Mouse (Mus musculus) intestine, embryonic 14.5 days (tissue): ENCODE results near the gene 9030025P20Rik. TPM values are rescaled to one million over a fixed set of nuclear protein-coding genes. Genes with fewer than 3 reads are reported as not detected.
"Not testable (repeated sequence)": the region's sequence is repeated elsewhere in the genome, so short reads cannot be mapped to it uniquely, and the experiment has no call there.

Experiments
- ATAC-seq: fragments of 200-750 bp; cut with Nextera tagmentation; replicated peaks from 2 replicates; pipeline ENCODE4 v1.8.0; 2017; ENCODE audit warnings: low read depth, moderate number of reproducible peaks, moderate TSS enrichment, moderate library complexity; ENCODE audit not compliant: low FRiP score, low TSS enrichment
- DNase-seq: peaks from one replicate; pipeline ENCODE4 v3.0.0-alpha.2; 2018; ENCODE audit warnings: low spot score
- H3K27ac ChIP-seq: fragments of 300-500 bp; sonication (generic); 2 replicates; pipeline ENCODE4 v1.5.1; 2014; ENCODE audit warnings: low read depth, mild to moderate bottlenecking, control low read depth
- H3K27me3 ChIP-seq: fragments of 300-500 bp; sonication (generic); replicated peaks from 2 replicates; pipeline ENCODE4 v1.6.1; 2014; ENCODE audit warnings: low read length, control low read depth; ENCODE audit not compliant: control insufficient read depth, insufficient read depth
- H3K36me3 ChIP-seq: fragments of 300-500 bp; sonication (generic); 2 replicates; pipeline ENCODE4 v1.6.1; 2014; ENCODE audit warnings: low read length, control low read depth; ENCODE audit not compliant: control insufficient read depth, insufficient read depth
- H3K4me1 ChIP-seq: fragments of 300-500 bp; sonication (generic); replicated peaks from 2 replicates; pipeline ENCODE4 v1.6.1; 2014; ENCODE audit warnings: low read length, control low read depth, mixed read lengths; ENCODE audit not compliant: control insufficient read depth, insufficient read depth
- H3K4me2 ChIP-seq: fragments of 300-500 bp; sonication (generic); 2 replicates; pipeline ENCODE4 v1.6.1; 2014; ENCODE audit warnings: low read length
- H3K4me3 ChIP-seq: fragments of 300-500 bp; sonication (generic); 2 replicates; pipeline ENCODE4 v1.5.1; 2014; ENCODE audit warnings: low read depth, low read length, control low read depth, mixed read lengths
- H3K9ac ChIP-seq: fragments of 300-500 bp; sonication (generic); 2 replicates; pipeline ENCODE4 v1.6.1; 2014; ENCODE audit warnings: mild to moderate bottlenecking, low read length
- H3K9me3 ChIP-seq: fragments of 300-500 bp; sonication (generic); 2 replicates; pipeline ENCODE4 v1.6.1; 2016; ENCODE audit warnings: low read length, control low read depth; ENCODE audit not compliant: control insufficient read depth
- WGBS: fragments of 180-500 bp; shearing (Covaris S2); extraction: QIAGEN DNeasy Blood & Tissue Kit; methylation state at CpG from one replicate; pipeline ENCODE4 v1.1.7; 2014; 5-methylcytosine and 5-hydroxymethylcytosine counted together
- polyA plus RNA-seq: library from polyadenylated mRNA; unstranded; fragments of >200 nt; fragmentation: Nextera tagmentation; extraction: Ambion mirVana; gene quantifications from 2 replicates; pipeline ENCODE4 v1.2.1, GENCODE M21; 2014

Gene 9030025P20Rik
- polyA plus RNA-seq, 1 experiment from 2014 or later: 9.4 TPM

DNA sequence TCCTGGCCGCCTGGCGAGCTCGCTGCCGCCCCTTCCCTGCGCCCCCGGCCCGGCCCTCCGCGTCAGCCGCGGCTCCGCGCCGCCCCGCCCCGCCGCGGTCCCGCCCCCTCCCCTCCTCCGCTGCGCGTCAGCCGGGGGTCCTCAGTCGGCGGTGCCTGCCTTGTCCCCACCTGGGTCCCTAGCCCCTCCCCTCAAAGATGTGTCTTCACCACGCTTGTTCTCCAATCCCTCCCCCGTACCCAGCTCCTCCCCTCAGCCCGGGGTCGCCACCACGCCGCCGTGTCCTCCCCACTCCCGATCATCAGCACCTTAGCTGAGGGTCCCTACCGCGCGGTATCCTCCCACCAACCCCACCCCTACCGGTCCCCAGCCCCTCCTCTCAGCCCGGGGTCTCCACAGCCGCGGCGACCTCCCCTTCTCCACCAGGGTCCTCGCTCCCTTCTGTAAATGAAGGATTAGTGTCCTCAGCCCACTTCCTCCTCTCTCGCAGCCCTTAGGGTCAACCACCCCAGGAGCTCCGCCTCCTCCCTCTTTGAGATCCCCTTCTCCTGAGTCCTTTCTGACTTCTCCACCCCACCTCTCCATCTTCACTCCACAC lies 16.6 kb upstream of the 9030025P20Rik start:
- not testable (repeated sequence) for H3K36me3 ChIP-seq, H3K9me3 ChIP-seq, H3K4me3 ChIP-seq, H3K27ac ChIP-seq, H3K4me2 ChIP-seq, H3K4me1 ChIP-seq, H3K27me3 ChIP-seq, H3K9ac ChIP-seq, DNase-seq
- no CpG with 5 or more reads among the region's 44 CpGs for WGBS
- ATAC-seq: peak; percentile 94

DNA sequence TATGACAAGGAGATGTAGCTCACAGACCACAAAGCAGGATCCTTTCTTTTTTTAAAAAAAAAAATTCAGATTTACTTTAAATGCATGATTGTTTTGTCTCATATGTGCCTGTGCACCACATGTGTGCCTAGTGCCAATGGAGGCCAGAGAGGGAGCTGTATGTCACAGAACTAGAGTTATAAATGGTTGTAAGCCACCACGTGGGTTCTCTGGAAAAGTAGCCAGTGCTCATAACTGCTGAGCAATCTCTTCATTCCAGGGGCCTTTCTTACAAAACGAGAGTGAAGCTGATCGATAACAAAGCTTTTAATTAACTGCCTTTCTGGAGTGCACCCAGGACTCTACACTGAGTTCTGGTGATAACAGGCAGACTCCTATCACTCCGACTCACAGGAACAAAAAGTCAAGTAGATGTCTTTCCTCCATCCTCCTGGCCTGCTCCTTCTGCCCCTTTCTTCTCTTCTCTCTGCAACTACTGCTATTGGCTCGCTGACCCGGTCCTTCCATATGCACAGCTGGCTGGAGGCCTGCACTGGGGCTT lies 9.8 kb upstream of the 9030025P20Rik start:
- whole genome bisulfite sequencing: no CpG with 5 or more reads among the region's 6 CpGs
- DNase-seq, H3K36me3 ChIP-seq, ATAC-seq, H3K4me1 ChIP-seq, H3K9me3 ChIP-seq, H3K27ac ChIP-seq, H3K9ac ChIP-seq, H3K27me3 ChIP-seq, H3K4me3 ChIP-seq, H3K4me2 ChIP-seq: not testable (repeated sequence)

DNA sequence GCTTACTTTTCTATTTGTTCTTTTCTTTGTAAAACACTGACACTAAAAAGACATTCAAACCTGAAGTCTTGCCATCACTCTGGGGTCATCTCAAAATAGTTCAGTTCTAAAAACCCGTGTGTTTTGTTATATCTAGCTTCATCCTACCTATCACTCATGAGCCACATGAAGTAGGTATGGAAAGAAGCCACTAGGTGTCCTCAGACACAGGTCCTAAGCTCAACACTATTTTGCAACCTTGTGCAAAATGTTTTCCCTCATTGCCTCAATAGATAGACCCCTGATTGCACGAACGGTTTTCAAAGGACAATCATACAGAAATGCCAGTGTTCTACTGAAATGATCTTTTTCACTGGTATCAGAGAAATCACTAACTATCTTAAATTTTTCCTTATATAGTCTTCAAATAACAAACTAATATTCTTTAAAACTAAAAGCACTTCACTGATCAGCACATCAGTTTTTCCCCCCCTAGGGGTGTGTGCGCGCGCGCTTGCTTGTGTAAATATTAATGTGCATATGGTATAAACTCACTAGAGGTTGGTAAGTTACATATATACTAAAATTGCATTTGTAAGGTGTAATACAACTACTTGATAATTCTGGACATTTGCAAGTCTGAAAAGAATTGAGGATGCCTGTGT lies 428 bp upstream of the 9030025P20Rik start:
- 0 out of 2 replicates have a peak, but pooled peaks have one; percentile 44 for ATAC-seq
- not testable (repeated sequence) for H3K4me3 ChIP-seq, H3K9me3 ChIP-seq, DNase-seq, H3K4me2 ChIP-seq, H3K27me3 ChIP-seq, H3K27ac ChIP-seq, H3K4me1 ChIP-seq, H3K36me3 ChIP-seq, H3K9ac ChIP-seq
- 5% methylated on average over 4 of the region's 7 CpGs for WGBS

DNA sequence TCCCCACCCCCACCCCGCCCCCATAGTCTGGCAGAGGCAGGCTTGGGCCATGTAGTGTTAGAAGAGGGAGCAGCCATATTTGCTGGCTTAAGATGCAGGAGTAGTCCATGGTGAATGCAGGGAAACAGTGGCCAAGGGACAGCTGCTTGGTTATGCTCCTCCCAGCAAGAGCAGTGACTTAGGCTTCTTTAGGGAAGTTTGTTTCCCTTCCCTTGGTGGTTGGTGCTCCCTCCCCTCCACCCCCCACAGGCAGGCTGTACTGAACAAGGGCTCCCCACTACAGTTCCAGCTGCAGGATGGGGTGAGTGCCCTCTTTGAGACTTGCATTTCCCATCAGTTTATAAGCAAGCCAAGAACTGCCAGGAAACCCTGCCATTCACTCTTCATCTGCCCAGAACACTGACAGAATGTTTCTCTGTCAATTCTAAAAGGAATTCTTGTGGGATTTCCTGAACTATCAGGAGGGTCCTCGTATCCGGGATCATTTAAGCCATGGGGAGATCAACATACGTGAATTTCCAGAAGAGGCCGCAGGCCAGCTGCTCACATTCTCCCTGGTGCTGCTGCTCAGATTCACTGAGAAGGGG lies 11.9 kb downstream of the 9030025P20Rik start:
- WGBS: 97% methylated on average over 4 of the region's 5 CpGs
- not testable (repeated sequence) for ATAC-seq, H3K4me1 ChIP-seq, H3K9ac ChIP-seq, H3K27me3 ChIP-seq, H3K4me2 ChIP-seq, H3K27ac ChIP-seq, DNase-seq, H3K36me3 ChIP-seq, H3K9me3 ChIP-seq, H3K4me3 ChIP-seq

DNA sequence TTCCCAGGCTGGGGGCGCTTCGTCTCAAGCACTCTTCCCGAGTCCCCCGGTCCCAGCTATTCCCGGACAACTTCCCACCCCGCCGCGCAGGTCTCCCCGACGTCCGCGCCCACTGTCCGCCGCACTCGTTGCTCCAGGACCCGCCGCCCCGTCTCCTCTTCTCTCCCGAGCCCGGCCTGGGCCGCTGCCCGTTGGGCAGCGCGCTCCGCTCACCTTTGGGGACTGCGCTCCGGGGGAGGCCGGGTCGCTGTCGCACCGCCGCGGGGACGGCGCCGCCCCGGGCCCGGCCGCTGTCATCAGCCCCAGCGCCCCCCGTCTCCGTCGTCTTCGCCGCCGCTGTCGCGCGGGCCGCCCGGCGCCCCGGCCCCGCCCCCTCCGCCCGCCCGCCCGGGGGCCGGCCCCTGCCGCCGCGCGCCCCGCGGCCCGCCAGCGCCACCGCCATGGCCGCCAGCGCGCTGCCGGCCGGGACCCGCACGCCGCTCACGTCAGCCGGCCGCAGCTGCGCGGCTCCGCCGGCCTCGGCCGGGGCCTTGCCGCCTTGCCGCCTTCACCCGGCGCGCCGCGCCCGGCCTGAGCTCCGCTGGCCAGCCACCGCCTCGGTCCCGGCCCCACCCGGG lies 14.4 kb downstream of the 9030025P20Rik start:
- not testable (repeated sequence) for H3K9ac ChIP-seq, DNase-seq, H3K9me3 ChIP-seq, H3K4me1 ChIP-seq, H3K27me3 ChIP-seq, H3K27ac ChIP-seq, H3K4me2 ChIP-seq, H3K36me3 ChIP-seq, H3K4me3 ChIP-seq
- peak; percentile 84 for ATAC-seq
- no CpG with 5 or more reads among the region's 98 CpGs for WGBS

DNA sequence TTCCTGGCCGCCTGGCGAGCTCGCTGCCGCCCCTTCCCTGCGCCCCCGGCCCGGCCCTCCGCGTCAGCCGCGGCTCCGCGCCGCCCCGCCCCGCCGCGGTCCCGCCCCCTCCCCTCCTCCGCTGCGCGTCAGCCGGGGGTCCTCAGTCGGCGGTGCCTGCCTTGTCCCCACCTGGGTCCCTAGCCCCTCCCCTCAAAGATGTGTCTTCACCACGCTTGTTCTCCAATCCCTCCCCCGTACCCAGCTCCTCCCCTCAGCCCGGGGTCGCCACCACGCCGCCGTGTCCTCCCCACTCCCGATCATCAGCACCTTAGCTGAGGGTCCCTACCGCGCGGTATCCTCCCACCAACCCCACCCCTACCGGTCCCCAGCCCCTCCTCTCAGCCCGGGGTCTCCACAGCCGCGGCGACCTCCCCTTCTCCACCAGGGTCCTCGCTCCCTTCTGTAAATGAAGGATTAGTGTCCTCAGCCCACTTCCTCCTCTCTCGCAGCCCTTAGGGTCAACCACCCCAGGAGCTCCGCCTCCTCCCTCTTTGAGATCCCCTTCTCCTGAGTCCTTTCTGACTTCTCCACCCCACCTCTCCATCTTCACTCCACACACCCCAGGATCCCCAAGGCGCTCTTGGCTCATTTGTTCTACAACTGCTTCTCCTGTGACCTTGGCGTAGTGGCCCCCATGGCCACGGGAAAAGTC lies 15.0 kb downstream of the 9030025P20Rik start:
- no CpG with 5 or more reads among the region's 47 CpGs for WGBS
- H3K27me3 ChIP-seq, H3K4me3 ChIP-seq, H3K4me1 ChIP-seq, H3K27ac ChIP-seq, H3K36me3 ChIP-seq, H3K4me2 ChIP-seq, H3K9me3 ChIP-seq, DNase-seq, H3K9ac ChIP-seq: not testable (repeated sequence)
- ATAC-seq: peak; percentile 86

DNA sequence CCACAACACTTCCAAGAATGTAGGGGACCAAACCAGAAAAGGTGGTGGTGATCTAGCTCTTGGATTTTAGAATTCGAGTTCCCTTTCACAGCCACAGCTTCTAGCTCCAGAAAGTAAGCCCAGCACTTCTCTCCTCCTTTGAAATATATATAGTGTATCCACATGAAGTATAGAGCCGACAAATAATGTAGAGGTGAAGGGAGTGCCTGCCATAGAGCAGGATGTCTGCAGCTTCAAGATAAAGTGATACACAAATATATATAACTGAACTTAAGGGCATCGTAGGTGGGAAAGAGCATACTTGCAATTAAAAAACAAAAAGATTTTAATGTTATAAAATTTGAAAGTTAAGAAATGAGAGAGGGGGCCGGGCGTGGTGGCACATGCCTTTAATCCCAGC lies 15.9 kb downstream of the 9030025P20Rik start:
- H3K36me3 ChIP-seq, DNase-seq, H3K4me1 ChIP-seq, H3K27ac ChIP-seq, H3K27me3 ChIP-seq, H3K4me3 ChIP-seq, H3K4me2 ChIP-seq, H3K9ac ChIP-seq, ATAC-seq, H3K9me3 ChIP-seq: not testable (repeated sequence)
- no CpG with 5 or more reads among the region's 5 CpGs for WGBS

DNA sequence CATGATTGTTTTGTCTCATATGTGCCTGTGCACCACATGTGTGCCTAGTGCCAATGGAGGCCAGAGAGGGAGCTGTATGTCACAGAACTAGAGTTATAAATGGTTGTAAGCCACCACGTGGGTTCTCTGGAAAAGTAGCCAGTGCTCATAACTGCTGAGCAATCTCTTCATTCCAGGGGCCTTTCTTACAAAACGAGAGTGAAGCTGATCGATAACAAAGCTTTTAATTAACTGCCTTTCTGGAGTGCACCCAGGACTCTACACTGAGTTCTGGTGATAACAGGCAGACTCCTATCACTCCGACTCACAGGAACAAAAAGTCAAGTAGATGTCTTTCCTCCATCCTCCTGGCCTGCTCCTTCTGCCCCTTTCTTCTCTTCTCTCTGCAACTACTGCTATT lies 21.8 kb downstream of the 9030025P20Rik start:
- not testable (repeated sequence) for H3K4me3 ChIP-seq, ATAC-seq, H3K4me2 ChIP-seq, DNase-seq, H3K27ac ChIP-seq, H3K9me3 ChIP-seq, H3K36me3 ChIP-seq, H3K4me1 ChIP-seq, H3K27me3 ChIP-seq, H3K9ac ChIP-seq
- WGBS: no CpG with 5 or more reads among the region's 4 CpGs
